26 mouse cellular contexts compared by ENCODE assay signal in genomic region chr17:29065971-29066370, GRCm38 (mm10). TPM values are rescaled to one million over a fixed set of nuclear protein-coding genes. Genes with fewer than 3 reads are reported as not detected.
"Had no signal": no experiment of that assay in that cellular context is flagged by ENCODE, and none has a peak within 500 bp of the region (broad histone marks: within the 10 kb centered on the region; RNA-seq: fewer than 3 reads in every experiment).

No protein-coding gene starts in this region.

- H3K36me3 ChIP-seq: heart, embryonic 13.5 days; heart, embryonic 15.5 days; hindbrain, embryonic 10.5 days; hindbrain, embryonic 12.5 days; intestine, embryonic 15.5 days; limb, embryonic 10.5 days; limb, embryonic 12.5 days; liver, embryonic 13.5 days; liver, embryonic 15.5 days had no signal

- H3K27ac ChIP-seq: heart, adult 2 months; heart, embryonic 13.5 days; heart, embryonic 15.5 days; hindbrain, embryonic 12.5 days; hindbrain, embryonic 14.5 days; intestine, embryonic 15.5 days; layer of hippocampus, adult 2 months; left cerebral cortex, adult 2 months; limb, embryonic 10.5 days; limb, embryonic 12.5 days; liver, embryonic 13.5 days; liver, embryonic 15.5 days had no signal

- DNase-seq: gastrocnemius, postnatal 25 days; heart, adult 2 months; heart, postnatal 4 days; kidney, adult 18-20 months; kidney, adult 8-10 months; kidney, postnatal 10 days; kidney, postnatal 25 days; kidney, postnatal 4 days; liver; liver, embryonic 13.5 days had no signal

- H3K9ac ChIP-seq: heart, embryonic 13.5 days; heart, embryonic 15.5 days; hindbrain, embryonic 12.5 days; hindbrain, embryonic 14.5 days; intestine, embryonic 15.5 days; limb, embryonic 12.5 days; liver, embryonic 13.5 days; liver, embryonic 15.5 days had no signal

- H3K4me3 ChIP-seq: heart, adult 2 months; heart, embryonic 13.5 days; heart, embryonic 15.5 days; hindbrain, embryonic 10.5 days; hindbrain, embryonic 12.5 days; intestine, embryonic 15.5 days; layer of hippocampus, adult 2 months; left cerebral cortex, adult 2 months; limb, embryonic 10.5 days; limb, embryonic 12.5 days; liver, embryonic 13.5 days; liver, embryonic 15.5 days had no signal

- ATAC-seq: hindbrain, embryonic 16.5 days; intestine, embryonic 15.5 days; intestine, postnatal 0 days had no signal

- H3K4me2 ChIP-seq: heart, embryonic 11.5 days; heart, embryonic 13.5 days; heart, embryonic 15.5 days; hindbrain, embryonic 12.5 days; hindbrain, embryonic 14.5 days; intestine, embryonic 15.5 days; limb, embryonic 12.5 days; liver, embryonic 11.5 days; liver, embryonic 13.5 days; liver, embryonic 15.5 days had no signal

- H3K4me1 ChIP-seq: liver, embryonic 13.5 days had no signal

- H3K27me3 ChIP-seq: heart, embryonic 13.5 days; heart, embryonic 15.5 days; hindbrain, embryonic 12.5 days; intestine, embryonic 15.5 days; limb, embryonic 12.5 days; liver, embryonic 15.5 days had no signal

- H3K9me3 ChIP-seq: heart, embryonic 13.5 days; heart, embryonic 15.5 days; hindbrain, embryonic 10.5 days; hindbrain, embryonic 12.5 days; intestine, embryonic 15.5 days; limb, embryonic 10.5 days; limb, embryonic 12.5 days; liver, embryonic 13.5 days; liver, embryonic 15.5 days had no signal

RNA-seq across cellular contexts. Expression of gene Rab44, which starts 48.0 kb away (rescaled TPM):
- total RNA-seq: left cerebral cortex, postnatal 14 days had no signal
- polyA plus RNA-seq: heart, embryonic 11.5 days; hindbrain, embryonic 10.5 days; hindbrain, embryonic 14.5 days had no signal
